Mouse (Mus musculus): ENCODE data around the gene Dbndd2. TPM values are rescaled to one million over a fixed set of nuclear protein-coding genes. Genes with fewer than 3 reads are reported as not detected.

Dbndd2 gene
- total and polyA plus RNA-seq, 3 experiments: 6.9 to 11.9 TPM; not detected in 1

- no peak overlapping the region for H3K4me3 ChIP-seq (ENCODE audit: control insufficient read depth in 1 of 2, insufficient read depth in 1 of 2, low read depth in 2 of 2, low read length in 2 of 2)
- no peaks in the 10 kb centered on the region for H3K27me3 ChIP-seq (ENCODE audit: control insufficient read depth in 1 of 2, insufficient read depth in 2 of 2, low read length in 2 of 2)
Observed at GRCm38 (mm10) chr2:164487812-164488211, 1.9 kb downstream of the Dbndd2 start.

GRCm38 (mm10) chr2:164494126-164494525 lies 8.2 kb downstream of the Dbndd2 start:
- Histone ChIP-seq H3K36me3 (ENCODE audit: control insufficient read depth in 1 of 2, insufficient read depth in 2 of 2, low read length in 2 of 2) (peaks cover 3 to 22% of the 10 kb centered on the region in 2 experiments), H3K4me3 (ENCODE audit: control insufficient read depth in 1 of 2, insufficient read depth in 1 of 2, low read depth in 2 of 2, low read length in 2 of 2) (no peak overlapping the region), H3K27ac (ENCODE audit: control insufficient read depth, low read depth, low read length) (no peak overlapping the region), H3K9me3 (replicated peaks; ENCODE audit: insufficient read depth, low read length) (no peaks in the 10 kb centered on the region), H3K27me3 (ENCODE audit: control insufficient read depth in 1 of 2, insufficient read depth in 2 of 2, low read length in 2 of 2) (no peaks in the 10 kb centered on the region), H3K79me2 (ENCODE audit: control insufficient read depth, insufficient read depth, low read length, poor library complexity) (peaks cover 10% of the 10 kb centered on the region), H3K9ac (ENCODE audit: control insufficient read depth, low read depth, low read length, poor library complexity, severe bottlenecking) (no peak overlapping the region), H3K4me1 (ENCODE audit: control insufficient read depth in 1 of 2, insufficient read depth in 2 of 2, low read length in 2 of 2) (peaks cover 2 to 18% of the 10 kb centered on the region in 2 experiments)
- DNase-seq (ENCODE audit: low read depth, low spot score): no peak
- TF ChIP-seq NELFE (IDR thresholded peaks at IDR 0.05; ENCODE audit: low read depth, low read length) (no peak), ZMIZ1 (IDR thresholded peaks at IDR 0.05; ENCODE audit: low read depth, low read length) (no peak), RCOR1 (IDR thresholded peaks at IDR 0.05; ENCODE audit: low read depth, low read length) (no peak), MXI1 (IDR thresholded peaks at IDR 0.05; ENCODE audit: low read depth, low read length) (no peak), NRF1 (IDR thresholded peaks at IDR 0.05; ENCODE audit: insufficient read depth, low read depth, low read length, poor library complexity, severe bottlenecking) (no peak), GATA1 (IDR thresholded peaks at IDR 0.05; ENCODE audit: low read depth, low read length) (no peak), ZKSCAN1 (IDR thresholded peaks at IDR 0.05; ENCODE audit: low read depth, low read length) (no peak), MYC (IDR thresholded peaks at IDR 0.05; ENCODE audit: low read depth, low read length) (no peak), GABPA (IDR thresholded peaks at IDR 0.05; ENCODE audit: low read depth, low read length) (no peak), POLR2AphosphoS2 (IDR thresholded peaks at IDR 0.05; ENCODE audit: low read length) (no peak), TCF12 (IDR thresholded peaks at IDR 0.05; ENCODE audit: low read depth, low read length) (no peak)

More at GRCm38 (mm10) chr2:164487812-164488211, 1.9 kb downstream of the Dbndd2 start:
- Histone ChIP-seq H3K36me3 (ENCODE audit: control insufficient read depth in 1 of 2, insufficient read depth in 2 of 2, low read length in 2 of 2) (peaks cover 3 to 7% of the 10 kb centered on the region in 2 experiments), H3K27ac (ENCODE audit: control insufficient read depth, low read depth, low read length) (no peak overlapping the region), H3K4me1 (ENCODE audit: control insufficient read depth in 1 of 2, insufficient read depth in 2 of 2, low read length in 2 of 2) (peaks cover 4 to 15% of the 10 kb centered on the region in 2 experiments), H3K9ac (ENCODE audit: control insufficient read depth, low read depth, low read length, poor library complexity, severe bottlenecking) (no peak overlapping the region), H3K79me2 (ENCODE audit: control insufficient read depth, insufficient read depth, low read length, poor library complexity) (peaks cover 4% of the 10 kb centered on the region; the same call in 1 of the 2 replicates), H3K9me3 (replicated peaks; ENCODE audit: insufficient read depth, low read length) (no peaks in the 10 kb centered on the region)
- no peak for DNase-seq (ENCODE audit: low read depth, low spot score)
- TF ChIP-seq EP300 (IDR thresholded peaks at IDR 0.05; ENCODE audit: low read depth in 1 of 2, low read length in 2 of 2): no peak
- TF ChIP-seq ZNF384 (IDR thresholded peaks at IDR 0.05; ENCODE audit: low read depth, low read length): no peak
- TF ChIP-seq TAL1 (IDR thresholded peaks at IDR 0.05; ENCODE audit: low read length): no peak
- TF ChIP-seq CHD2 (IDR thresholded peaks at IDR 0.05; ENCODE audit: low read length): no peak
- no peak for TF ChIP-seq MAZ (IDR thresholded peaks at IDR 0.05; ENCODE audit: low read depth, low read length)
- TF ChIP-seq KAT2A (conservative IDR thresholded peaks at IDR 0.05; ENCODE audit: low read depth, low read length): no peak
- TF ChIP-seq MEF2A (IDR thresholded peaks at IDR 0.05; ENCODE audit: extremely low read depth, insufficient replicate concordance, low read depth, low read length, poor library complexity, severe bottlenecking): no peak
- TF ChIP-seq MAX (IDR thresholded peaks at IDR 0.05; ENCODE audit: low read length): no peak
- no peak for TF ChIP-seq ELF1 (IDR thresholded peaks at IDR 0.05; ENCODE audit: low read depth, low read length)
- no peak for TF ChIP-seq E2F4 (IDR thresholded peaks at IDR 0.05; ENCODE audit: borderline replicate concordance, low read depth, low read length)
- TF ChIP-seq CHD1 (IDR thresholded peaks at IDR 0.05; ENCODE audit: low read depth, low read length): no peak
- no peak for TF ChIP-seq POLR2AphosphoS5 (IDR thresholded peaks at IDR 0.05; ENCODE audit: borderline replicate concordance, low read depth, low read length)
- TF ChIP-seq TBP (IDR thresholded peaks at IDR 0.05; ENCODE audit: low read depth, low read length): no peak
- no peak for TF ChIP-seq GATA1 (IDR thresholded peaks at IDR 0.05; ENCODE audit: low read depth, low read length)
- TF ChIP-seq HCFC1 (IDR thresholded peaks at IDR 0.05; ENCODE audit: low read depth, low read length): no peak
- TF ChIP-seq SIN3A (IDR thresholded peaks at IDR 0.05; ENCODE audit: low read length): no peak
